Comparison of ENCODE assay signal across 8 mouse cellular contexts in genomic region chr4:95317821-95318290, GRCm38 (mm10).
DNase-seq lines count a peak whose midpoint lies in the region; ATAC-seq and TF ChIP-seq lines count a peak whose summit lies in the region.

No protein-coding gene starts in this region.

- H3K27me3 ChIP-seq in intestine, embryonic 15.5 days (replicated peaks) = no peaks in the 10 kb centered on the region
- no peaks in the 10 kb centered on the region for H3K27me3 ChIP-seq in lung, embryonic 14.5 days (ENCODE audit: insufficient read depth, low read length)

- no peak overlapping the region for H3K9ac ChIP-seq in intestine, embryonic 15.5 days
- no peak overlapping the region for H3K9ac ChIP-seq in lung, embryonic 14.5 days

- 49% methylated on average over 3 of the region's 3 CpGs for WGBS in intestine, embryonic 15.5 days
- 14% methylated on average over 3 of the region's 3 CpGs for WGBS in lung, embryonic 14.5 days

- H3K4me3 ChIP-seq in intestine, embryonic 15.5 days (replicated peaks) = no peak overlapping the region
- H3K4me3 ChIP-seq in lung, embryonic 14.5 days (ENCODE audit: low read depth, low read length) = no peak overlapping the region

- peak; percentile 3 for DNase-seq in cerebellum, adult 11-12 months
- DNase-seq in cerebellum, adult 9-10 months = no peak
- DNase-seq in embryo, embryonic 11.5 days (ENCODE audit: low read depth, low spot score) = peak; percentile 60
- DNase-seq in heart, adult 11 months = peak; percentile 99
- DNase-seq in lung, embryonic 14.5 days = peak; percentile 93
- peak; percentile 94 for DNase-seq in skeletal muscle tissue, adult 2 months (ENCODE audit: low read depth, low spot score)

- no peaks in the 10 kb centered on the region for H3K36me3 ChIP-seq in intestine, embryonic 15.5 days
- H3K36me3 ChIP-seq in lung, embryonic 14.5 days (ENCODE audit: insufficient read depth) = no peaks in the 10 kb centered on the region

- H3K4me1 ChIP-seq in intestine, embryonic 15.5 days (replicated peaks) = peaks cover 17% of the 10 kb centered on the region
- peaks cover 19% of the 10 kb centered on the region for H3K4me1 ChIP-seq in lung, embryonic 14.5 days (ENCODE audit: insufficient read depth)

- H3K4me2 ChIP-seq in intestine, embryonic 15.5 days (replicated peaks) = no peak overlapping the region
- H3K4me2 ChIP-seq in lung, embryonic 14.5 days = no peak overlapping the region

- H3K9me3 ChIP-seq in intestine, embryonic 15.5 days = no peaks in the 10 kb centered on the region
- H3K9me3 ChIP-seq in lung, embryonic 14.5 days (ENCODE audit: low read depth, low read length) = no peaks in the 10 kb centered on the region

- no peak for TF ChIP-seq CTCF in lung, embryonic 14.5 days (IDR thresholded peaks at IDR 0.05; ENCODE audit: low read depth)

- no peak overlapping the region for H3K27ac ChIP-seq in intestine, embryonic 15.5 days
- peak overlapping the region; percentile 73 for H3K27ac ChIP-seq in lung, embryonic 14.5 days (ENCODE audit: low read depth)

- ATAC-seq in intestine, embryonic 15.5 days = peak; percentile 81
- peak; percentile 91 for ATAC-seq in lung, embryonic 14.5 days (ENCODE audit: insufficient read depth)
- ATAC-seq in megakaryocyte progenitor cell, adult 5-6 weeks (replicated peaks; ENCODE audit: poor library complexity) = no peak
